Mouse (Mus musculus): Measurements from ENCODE around the gene Ptprn2. TPM values are rescaled to one million over a fixed set of nuclear protein-coding genes. Genes with fewer than 3 reads are reported as not detected.

The Ptprn2 gene
- polyA plus RNA-seq, 1 experiment = not detected

- TF ChIP-seq POLR2A (IDR thresholded peaks at IDR 0.05; ENCODE audit: borderline replicate concordance, low read depth, low read length) (no peak), CTCF (IDR thresholded peaks at IDR 0.05; ENCODE audit: low read depth, low read length) (no peak)
- Histone ChIP-seq H3K4me1 (ENCODE audit: control insufficient read depth, insufficient read depth, low read length) (no peaks in the 10 kb centered on the region), H3K27ac (ENCODE audit: insufficient read depth, low read depth, low read length) (no peak overlapping the region)
Observed at GRCm38 (mm10) chr12:117203506-117203905, 718.0 kb downstream of the Ptprn2 start.

DNA sequence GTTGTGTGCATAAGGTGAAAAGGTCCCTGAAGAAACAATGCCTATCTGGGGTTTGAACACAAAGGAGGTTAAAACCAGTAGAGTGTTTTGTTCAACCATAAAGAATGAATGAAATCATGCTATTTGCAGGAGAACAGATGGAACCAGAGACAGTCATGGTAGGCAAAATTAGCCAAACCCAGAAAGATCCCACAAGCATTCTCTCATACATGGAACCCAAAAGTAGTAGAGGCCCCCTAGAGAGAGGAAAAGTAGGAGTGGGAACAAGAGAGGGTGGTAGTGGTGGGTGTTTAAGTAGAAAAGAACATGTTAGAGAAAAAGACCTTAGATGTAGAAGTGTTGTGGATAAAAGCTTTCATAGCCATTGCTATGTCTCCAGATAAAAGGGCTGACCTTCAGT lies 719.4 kb downstream of the Ptprn2 start:
- no peak overlapping the region for H3K27ac ChIP-seq (ENCODE audit: insufficient read depth, low read depth, low read length)
- H3K4me1 ChIP-seq (ENCODE audit: control insufficient read depth, insufficient read depth, low read length) = no peaks in the 10 kb centered on the region
- TF ChIP-seq POLR2A (IDR thresholded peaks at IDR 0.05; ENCODE audit: borderline replicate concordance, low read depth, low read length) (no peak), CTCF (IDR thresholded peaks at IDR 0.05; ENCODE audit: low read depth, low read length) (no peak)
- H3K4me3 ChIP-seq (ENCODE audit: insufficient read depth, low read length) = no peak overlapping the region

More at GRCm38 (mm10) chr12:117203506-117203905, 718.0 kb downstream of the Ptprn2 start:
- no peak overlapping the region for H3K4me3 ChIP-seq (ENCODE audit: insufficient read depth, low read length)

DNA sequence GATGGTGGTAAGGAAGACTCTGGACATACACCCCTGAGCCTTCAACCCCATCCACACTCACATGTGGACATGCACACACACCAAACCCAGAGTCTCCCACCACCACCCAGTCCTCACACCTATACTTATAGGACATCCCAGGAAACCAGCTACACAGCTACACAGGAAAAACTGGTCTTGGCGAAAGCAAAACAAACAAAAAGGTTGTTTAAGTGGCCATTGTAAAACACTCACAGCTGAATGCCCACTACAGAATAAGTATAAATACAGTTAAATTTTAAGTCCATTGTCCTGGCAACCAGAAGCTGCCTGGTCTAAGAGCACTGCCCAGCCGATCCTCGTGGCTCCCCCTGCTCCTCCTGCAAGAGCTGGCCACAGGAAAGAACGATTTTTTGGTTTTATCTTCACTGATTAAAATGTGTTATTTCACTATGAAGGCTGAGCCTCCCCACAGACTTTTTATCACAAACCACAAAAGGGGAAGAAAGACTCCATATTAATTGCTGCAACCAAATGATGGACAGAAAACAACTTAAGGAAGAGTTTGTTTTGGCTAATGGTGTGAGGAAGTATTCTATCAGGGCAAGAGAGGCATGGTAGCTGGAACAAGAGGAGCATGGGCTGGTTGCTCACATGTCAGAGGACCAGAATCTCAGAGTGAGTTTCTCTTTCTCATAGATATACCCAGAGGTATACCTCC lies 722.1 kb downstream of the Ptprn2 start:
- no peak overlapping the region for H3K4me3 ChIP-seq (ENCODE audit: insufficient read depth, low read length)
- no peak overlapping the region for H3K27ac ChIP-seq (ENCODE audit: insufficient read depth, low read depth, low read length)
- H3K4me1 ChIP-seq (ENCODE audit: control insufficient read depth, insufficient read depth, low read length) = no peaks in the 10 kb centered on the region
- TF ChIP-seq CTCF (IDR thresholded peaks at IDR 0.05; ENCODE audit: low read depth, low read length) = no peak
- TF ChIP-seq POLR2A (IDR thresholded peaks at IDR 0.05; ENCODE audit: borderline replicate concordance, low read depth, low read length) = no peak

DNA sequence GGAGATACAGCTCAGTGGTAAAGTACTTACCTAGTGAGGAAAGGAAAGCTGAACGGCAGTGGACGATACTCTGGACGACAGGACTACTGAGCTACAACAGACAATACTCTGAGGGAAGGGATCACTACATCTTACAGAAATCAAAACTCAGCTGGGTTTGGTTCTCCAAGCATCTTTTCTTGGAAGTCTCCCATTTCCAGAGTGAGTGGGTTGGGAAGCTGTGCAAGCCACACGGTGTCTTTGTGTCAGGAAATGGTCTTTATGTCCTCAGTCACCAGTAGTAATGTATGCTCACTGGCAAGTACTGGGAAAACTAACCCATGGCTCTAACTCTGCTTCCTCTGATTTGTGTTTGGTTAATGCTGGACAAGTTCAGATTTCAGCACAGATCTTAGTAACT lies 724.9 kb downstream of the Ptprn2 start:
- Histone ChIP-seq H3K4me1 (ENCODE audit: control insufficient read depth, insufficient read depth, low read length) (no peaks in the 10 kb centered on the region), H3K4me3 (ENCODE audit: insufficient read depth, low read length) (no peak overlapping the region), H3K27ac (ENCODE audit: insufficient read depth, low read depth, low read length) (no peak overlapping the region)
- TF ChIP-seq CTCF (IDR thresholded peaks at IDR 0.05; ENCODE audit: low read depth, low read length) = no peak
- TF ChIP-seq POLR2A (IDR thresholded peaks at IDR 0.05; ENCODE audit: borderline replicate concordance, low read depth, low read length) = no peak

GRCm38 (mm10) chr12:117213531-117213930 lies 728.0 kb downstream of the Ptprn2 start:
- no peak overlapping the region for H3K4me3 ChIP-seq (ENCODE audit: insufficient read depth, low read length)
- no peaks in the 10 kb centered on the region for H3K4me1 ChIP-seq (ENCODE audit: control insufficient read depth, insufficient read depth, low read length)
- TF ChIP-seq POLR2A (IDR thresholded peaks at IDR 0.05; ENCODE audit: borderline replicate concordance, low read depth, low read length) (no peak), CTCF (IDR thresholded peaks at IDR 0.05; ENCODE audit: low read depth, low read length) (no peak)
- no peak overlapping the region for H3K27ac ChIP-seq (ENCODE audit: insufficient read depth, low read depth, low read length)

- TF ChIP-seq CTCF (IDR thresholded peaks at IDR 0.05; ENCODE audit: low read depth, low read length) = no peak
- TF ChIP-seq POLR2A (IDR thresholded peaks at IDR 0.05; ENCODE audit: borderline replicate concordance, low read depth, low read length) = no peak
- Histone ChIP-seq H3K27ac (ENCODE audit: insufficient read depth, low read depth, low read length) (no peak overlapping the region), H3K4me1 (ENCODE audit: control insufficient read depth, insufficient read depth, low read length) (no peaks in the 10 kb centered on the region)
Observed at GRCm38 (mm10) chr12:117214272-117214671, 728.8 kb downstream of the Ptprn2 start.

DNA sequence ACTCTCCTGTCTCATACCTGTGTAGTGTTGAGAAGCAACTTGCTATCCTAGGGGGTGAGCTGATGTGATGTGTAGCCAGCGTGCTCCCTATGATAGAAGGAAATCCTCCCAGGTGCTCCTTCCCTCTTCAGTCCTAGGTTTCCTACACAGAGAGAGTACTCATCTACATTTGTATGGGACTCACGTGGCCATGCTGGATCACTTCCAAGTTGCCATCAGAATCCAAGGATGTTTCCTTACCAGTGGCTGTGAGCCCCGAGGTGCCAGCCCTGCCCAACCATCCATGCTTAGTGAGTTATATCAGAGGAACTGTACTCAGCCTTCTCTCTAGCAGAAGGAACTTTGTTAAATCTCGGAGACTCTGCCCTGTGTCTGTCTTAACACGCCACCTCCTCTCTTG lies 729.4 kb downstream of the Ptprn2 start:
- TF ChIP-seq CTCF (IDR thresholded peaks at IDR 0.05; ENCODE audit: low read depth, low read length) = no peak
- no peak for TF ChIP-seq POLR2A (IDR thresholded peaks at IDR 0.05; ENCODE audit: borderline replicate concordance, low read depth, low read length)
- no peak overlapping the region for H3K27ac ChIP-seq (ENCODE audit: insufficient read depth, low read depth, low read length)
- no peaks in the 10 kb centered on the region for H3K4me1 ChIP-seq (ENCODE audit: control insufficient read depth, insufficient read depth, low read length)
- no peak overlapping the region for H3K4me3 ChIP-seq (ENCODE audit: insufficient read depth, low read length)

More at GRCm38 (mm10) chr12:117214272-117214671, 728.8 kb downstream of the Ptprn2 start:
- no peak overlapping the region for H3K4me3 ChIP-seq (ENCODE audit: insufficient read depth, low read length)

DNA sequence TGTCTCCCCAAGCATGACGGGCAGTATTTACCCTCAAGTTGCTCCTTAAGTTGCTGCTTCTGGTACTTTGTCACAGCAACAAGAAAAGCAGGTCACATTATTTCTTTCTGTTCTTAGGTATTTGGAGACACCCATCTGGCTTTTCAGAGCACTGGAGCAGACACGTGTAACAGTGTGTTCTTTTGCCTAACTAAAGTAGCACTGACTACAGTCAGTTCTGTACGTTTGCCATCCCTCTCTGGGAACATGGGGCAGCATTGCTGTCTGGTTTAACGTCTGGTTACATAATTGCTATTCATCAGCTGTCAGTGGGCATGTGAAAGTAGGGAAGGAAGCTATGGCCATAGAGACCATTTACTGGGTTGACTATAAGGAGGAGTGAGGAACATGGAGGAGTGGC lies 736.4 kb downstream of the Ptprn2 start:
- no peak for TF ChIP-seq CTCF (IDR thresholded peaks at IDR 0.05; ENCODE audit: low read depth, low read length)
- TF ChIP-seq POLR2A (IDR thresholded peaks at IDR 0.05; ENCODE audit: borderline replicate concordance, low read depth, low read length) = no peak
- H3K4me1 ChIP-seq (ENCODE audit: control insufficient read depth, insufficient read depth, low read length) = no peaks in the 10 kb centered on the region
- H3K4me3 ChIP-seq (ENCODE audit: insufficient read depth, low read length) = no peak overlapping the region
- no peak overlapping the region for H3K27ac ChIP-seq (ENCODE audit: insufficient read depth, low read depth, low read length)

- TF ChIP-seq POLR2A (IDR thresholded peaks at IDR 0.05; ENCODE audit: borderline replicate concordance, low read depth, low read length) (no peak), CTCF (IDR thresholded peaks at IDR 0.05; ENCODE audit: low read depth, low read length) (no peak)
- no peak overlapping the region for H3K4me3 ChIP-seq (ENCODE audit: insufficient read depth, low read length)
- H3K4me1 ChIP-seq (ENCODE audit: control insufficient read depth, insufficient read depth, low read length) = no peaks in the 10 kb centered on the region
- no peak overlapping the region for H3K27ac ChIP-seq (ENCODE audit: insufficient read depth, low read depth, low read length)
Observed at GRCm38 (mm10) chr12:117224036-117224435, 738.5 kb downstream of the Ptprn2 start.

DNA sequence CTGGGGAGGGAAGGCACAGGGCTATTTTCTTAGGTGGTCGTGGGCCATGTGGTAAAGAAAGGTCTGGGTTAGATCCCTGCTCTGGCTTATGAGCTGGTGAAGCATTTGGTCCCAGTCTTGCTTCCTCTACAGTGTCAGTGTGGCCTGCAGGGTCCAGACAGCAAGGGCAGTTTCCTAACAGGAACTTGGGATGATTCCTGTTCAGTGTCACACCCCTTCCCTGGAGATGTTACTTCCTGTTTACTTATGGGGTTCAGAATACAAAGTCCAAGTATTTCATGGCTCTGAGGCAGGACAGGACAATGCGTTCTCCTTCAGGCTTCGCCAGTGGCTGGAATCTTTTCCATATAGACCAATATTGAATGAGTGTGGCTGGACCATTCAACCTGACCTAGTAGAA lies 741.7 kb downstream of the Ptprn2 start:
- Histone ChIP-seq H3K4me3 (ENCODE audit: insufficient read depth, low read length) (no peak overlapping the region), H3K4me1 (ENCODE audit: control insufficient read depth, insufficient read depth, low read length) (no peaks in the 10 kb centered on the region), H3K27ac (ENCODE audit: insufficient read depth, low read depth, low read length) (no peak overlapping the region)
- TF ChIP-seq POLR2A (IDR thresholded peaks at IDR 0.05; ENCODE audit: borderline replicate concordance, low read depth, low read length) (no peak), CTCF (IDR thresholded peaks at IDR 0.05; ENCODE audit: low read depth, low read length) (no peak)

Measured in bone marrow macrophage, adult 2 months (primary cell).